Mouse (Mus musculus): ENCODE measurements around the gene Olfr849. TPM values are rescaled to one million over a fixed set of nuclear protein-coding genes. Genes with fewer than 3 reads are reported as not detected.

Olfr849 gene
- not detected for polyA plus RNA-seq (2014; fragmentation: Illumina TruSeq; extraction: RNeasy Lipid Tissue Mini Kit (QIAGEN cat#74804); ENCODE audit: low read depth, low replicate concordance)

GRCm38 (mm10) chr9:19439966-19440365 lies at the start of gene Olfr849:
Gene Olfr849 (plus strand): TSS chr9:19440266.

GRCm38 (mm10) chr9:19478148-19478547 lies 38.1 kb downstream of the Olfr849 start, which contains the start of gene Olfr850:
Gene Olfr850 (minus strand): TSS chr9:19478248.

GRCm38 (mm10) chr9:19492995-19493394 lies 52.9 kb downstream of the Olfr849 start, which contains the start of gene Olfr851:
Gene Olfr851 (plus strand): TSS chr9:19493295.

Other genes starting within 250 kb of the Olfr849 start
- gene Olfr843, start 188.3 kb upstream of the Olfr849 start, polyA plus RNA-seq (2014; fragmentation: Illumina TruSeq; extraction: RNeasy Lipid Tissue Mini Kit (QIAGEN cat#74804); ENCODE audit: low read depth, low replicate concordance): not detected
- not detected for gene Olfr844, start 123.9 kb upstream of the Olfr849 start, polyA plus RNA-seq (2014; fragmentation: Illumina TruSeq; extraction: RNeasy Lipid Tissue Mini Kit (QIAGEN cat#74804); ENCODE audit: low read depth, low replicate concordance)
- not detected for gene Olfr845, start 103.8 kb upstream of the Olfr849 start, polyA plus RNA-seq (2014; fragmentation: Illumina TruSeq; extraction: RNeasy Lipid Tissue Mini Kit (QIAGEN cat#74804); ENCODE audit: low read depth, low replicate concordance)
- gene Olfr846, start 76.3 kb upstream of the Olfr849 start, polyA plus RNA-seq (2014; fragmentation: Illumina TruSeq; extraction: RNeasy Lipid Tissue Mini Kit (QIAGEN cat#74804); ENCODE audit: low read depth, low replicate concordance): not detected
- gene Olfr847, start 61.6 kb upstream of the Olfr849 start, polyA plus RNA-seq (2014; fragmentation: Illumina TruSeq; extraction: RNeasy Lipid Tissue Mini Kit (QIAGEN cat#74804); ENCODE audit: low read depth, low replicate concordance): not detected
- gene Olfr850, start 38.0 kb downstream of the Olfr849 start, polyA plus RNA-seq (2014; fragmentation: Illumina TruSeq; extraction: RNeasy Lipid Tissue Mini Kit (QIAGEN cat#74804); ENCODE audit: low read depth, low replicate concordance): not detected
- not detected for gene Olfr851, start 53.0 kb downstream of the Olfr849 start, polyA plus RNA-seq (2014; fragmentation: Illumina TruSeq; extraction: RNeasy Lipid Tissue Mini Kit (QIAGEN cat#74804); ENCODE audit: low read depth, low replicate concordance)
- gene Olfr853, start 100.8 kb downstream of the Olfr849 start, polyA plus RNA-seq (2014; fragmentation: Illumina TruSeq; extraction: RNeasy Lipid Tissue Mini Kit (QIAGEN cat#74804); ENCODE audit: low read depth, low replicate concordance): not detected
- not detected for gene Olfr854, start 127.1 kb downstream of the Olfr849 start, polyA plus RNA-seq (2014; fragmentation: Illumina TruSeq; extraction: RNeasy Lipid Tissue Mini Kit (QIAGEN cat#74804); ENCODE audit: low read depth, low replicate concordance)
- not detected for gene Olfr855, start 142.4 kb downstream of the Olfr849 start, polyA plus RNA-seq (2014; fragmentation: Illumina TruSeq; extraction: RNeasy Lipid Tissue Mini Kit (QIAGEN cat#74804); ENCODE audit: low read depth, low replicate concordance)
- gene Zfp317, start 181.8 kb downstream of the Olfr849 start, polyA plus RNA-seq (2014; fragmentation: Illumina TruSeq; extraction: RNeasy Lipid Tissue Mini Kit (QIAGEN cat#74804); ENCODE audit: low read depth, low replicate concordance): 35.9 TPM